Mouse (Mus musculus): ENCODE results near the gene Tubb2b.

GRCm38 (mm10) chr13:34111019-34111418 lies 19.2 kb downstream of the Tubb2b start:
- TF ChIP-seq CTCF (IDR thresholded peaks at IDR 0.05; ENCODE audit: low read depth) (no peak), EP300 (optimal IDR thresholded peaks at IDR 0.05) (no peak)

Measured in stomach, postnatal 0 days (tissue).